Mouse (Mus musculus): ENCODE measurements around the gene Usp46.

Gene Usp46

DNA sequence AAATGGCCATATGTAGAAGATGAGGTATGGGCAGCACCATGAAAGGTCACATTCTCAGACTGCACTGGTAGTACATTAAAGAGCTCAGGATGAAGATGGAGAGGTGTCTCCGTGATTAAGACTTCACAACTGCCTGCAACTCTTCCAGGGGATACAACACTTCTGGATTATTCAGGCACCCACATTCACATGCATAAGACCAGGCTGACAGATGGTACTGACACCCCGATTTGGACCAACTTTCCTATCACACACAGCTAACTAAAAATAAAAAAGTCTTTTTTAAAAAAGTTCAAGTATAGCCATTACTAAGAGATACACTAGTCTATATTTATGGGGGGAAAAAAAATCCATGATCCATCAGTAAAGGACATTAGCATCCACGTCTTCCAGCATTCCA, 112.5 kb downstream of the Usp46 start:
- DNase-seq (ENCODE audit: low read depth, low spot score) = no peak

- no peak for DNase-seq (ENCODE audit: low read depth, low spot score)
Measured at GRCm38 (mm10) chr5:73955005-73955404, 113.2 kb downstream of the Usp46 start.

GRCm38 (mm10) chr5:73953066-73953614, 115.1 kb downstream of the Usp46 start:
- DNase-seq (ENCODE audit: low read depth, low spot score) = no peak

GRCm38 (mm10) chr5:73951649-73952000, 116.6 kb downstream of the Usp46 start:
- DNase-seq (ENCODE audit: low read depth, low spot score) = no peak

GRCm38 (mm10) chr5:73950809-73951648, 117.2 kb downstream of the Usp46 start:
- no peak for DNase-seq (ENCODE audit: low read depth, low spot score)

Data from CD4-positive helper T cell, adult 2 months (primary cell).